Mouse (Mus musculus): ENCODE data around the gene Vsnl1. TPM values are rescaled to one million over a fixed set of nuclear protein-coding genes. Genes with fewer than 3 reads are reported as not detected.

Vsnl1 gene
- polyA plus RNA-seq, 1 experiment from 2014 or later: 5.9 TPM

DNA sequence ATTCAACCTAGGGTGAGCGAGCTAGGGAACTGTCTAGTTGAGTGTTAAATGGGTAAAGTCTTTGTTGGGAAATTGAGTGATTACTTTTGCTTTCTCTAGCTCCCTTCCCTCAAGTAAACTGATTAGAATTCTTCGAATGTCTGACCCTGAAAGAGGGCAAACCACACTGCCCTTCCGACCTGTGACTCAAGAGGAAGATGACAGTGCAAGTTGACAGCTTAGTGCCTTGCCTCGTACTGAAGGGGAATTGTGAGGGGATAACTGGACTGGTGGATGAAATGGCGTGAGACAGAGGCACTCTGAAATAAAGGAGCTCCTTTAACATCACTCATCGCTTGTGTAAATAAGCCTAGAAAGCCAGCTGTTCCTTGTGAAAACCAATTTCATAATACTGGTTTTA is 118.7 kb downstream of the Vsnl1 start:
- no peaks in the 10 kb centered on the region for H3K27me3 ChIP-seq

DNA sequence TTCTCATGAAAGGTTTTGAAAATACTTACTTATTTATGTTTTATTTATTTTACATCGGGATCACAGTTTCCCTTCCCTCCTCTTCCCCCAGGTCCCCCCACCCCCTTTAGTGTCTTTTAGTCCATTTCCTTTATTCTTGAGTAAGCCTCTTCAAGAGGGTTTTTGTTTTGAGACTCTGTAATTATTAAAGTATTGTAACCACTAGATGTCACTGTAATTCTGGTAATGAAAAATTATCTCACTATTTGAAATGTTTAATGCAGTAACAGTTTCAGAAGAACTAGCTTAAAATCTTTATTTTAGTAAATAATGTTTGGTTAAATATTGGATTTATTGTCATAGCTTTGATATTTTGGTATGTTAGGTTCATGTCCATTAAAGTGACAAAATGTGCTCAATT is 122.6 kb downstream of the Vsnl1 start:
- Histone ChIP-seq H3K27ac (no peak overlapping the region), H3K4me3 (no peak overlapping the region), H3K4me2 (no peak overlapping the region), H3K9ac (no peak overlapping the region), H3K4me1 (no peaks in the 10 kb centered on the region), H3K36me3 (peaks cover 47% of the 10 kb centered on the region), H3K27me3 (no peaks in the 10 kb centered on the region), H3K9me3 (no peaks in the 10 kb centered on the region)
- 50% methylated on average over 1 of the region's 1 CpGs for WGBS
- ATAC-seq (ENCODE audit: borderline replicate concordance, extremely low read depth, low FRiP score, low TSS enrichment): no peak

More for the DNA sequence above, 118.7 kb downstream of the Vsnl1 start:
- no peak for ATAC-seq (ENCODE audit: borderline replicate concordance, extremely low read depth, low FRiP score, low TSS enrichment)
- WGBS: 29% methylated on average over 6 of the region's 6 CpGs
- no peak overlapping the region for H3K4me3 ChIP-seq
- no peaks in the 10 kb centered on the region for H3K4me1 ChIP-seq
- no peaks in the 10 kb centered on the region for H3K9me3 ChIP-seq
- H3K36me3 ChIP-seq: peaks cover 36% of the 10 kb centered on the region
- no peak overlapping the region for H3K9ac ChIP-seq
- H3K4me2 ChIP-seq: no peak overlapping the region
- H3K27ac ChIP-seq: no peak overlapping the region

DNA sequence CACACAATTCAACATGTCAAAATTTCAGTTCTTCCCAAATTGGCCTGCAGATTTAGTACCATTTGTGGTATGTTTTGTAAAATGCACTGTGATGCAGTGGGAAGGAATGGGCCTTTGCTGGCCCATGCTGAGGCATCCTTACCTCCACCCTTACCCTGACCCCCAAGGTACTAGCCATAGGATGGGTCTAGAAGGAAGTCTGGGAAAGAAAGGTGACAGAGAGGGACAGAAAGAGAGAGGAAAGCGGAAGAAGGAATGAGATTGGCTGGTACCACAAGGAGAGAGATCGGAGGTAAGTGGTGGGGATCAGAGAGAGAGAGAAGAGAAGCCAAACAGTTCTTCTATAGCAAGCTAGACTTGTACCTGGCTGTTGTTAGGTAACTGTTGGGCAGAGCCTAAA is 125.3 kb downstream of the Vsnl1 start:
- no peak overlapping the region for H3K4me3 ChIP-seq
- no peaks in the 10 kb centered on the region for H3K9me3 ChIP-seq
- ATAC-seq (ENCODE audit: borderline replicate concordance, extremely low read depth, low FRiP score, low TSS enrichment): no peak
- no peaks in the 10 kb centered on the region for H3K4me1 ChIP-seq
- no peaks in the 10 kb centered on the region for H3K27me3 ChIP-seq
- H3K4me2 ChIP-seq: no peak overlapping the region
- no peak overlapping the region for H3K9ac ChIP-seq
- H3K27ac ChIP-seq: no peak overlapping the region
- H3K36me3 ChIP-seq: peaks cover 53% of the 10 kb centered on the region
- 93% methylated on average over 2 of the region's 2 CpGs for WGBS

- 84% methylated on average over 8 of the region's 8 CpGs for WGBS
- H3K27ac ChIP-seq: no peak overlapping the region
- no peak overlapping the region for H3K4me3 ChIP-seq
- H3K4me2 ChIP-seq: no peak overlapping the region
- ATAC-seq (ENCODE audit: borderline replicate concordance, extremely low read depth, low FRiP score, low TSS enrichment): no peak
- no peaks in the 10 kb centered on the region for H3K4me1 ChIP-seq
- no peak overlapping the region for H3K9ac ChIP-seq
- H3K36me3 ChIP-seq: peaks cover 59% of the 10 kb centered on the region
- H3K27me3 ChIP-seq: no peaks in the 10 kb centered on the region
- H3K9me3 ChIP-seq: no peaks in the 10 kb centered on the region
Observed at GRCm38 (mm10) chr12:11306753-11307645, 129.4 kb downstream of the Vsnl1 start.

GRCm38 (mm10) chr12:11300858-11301257 is 135.6 kb downstream of the Vsnl1 start:
- no peak for ATAC-seq (ENCODE audit: borderline replicate concordance, extremely low read depth, low FRiP score, low TSS enrichment)
- 83% methylated on average over 1 of the region's 1 CpGs for WGBS

DNA sequence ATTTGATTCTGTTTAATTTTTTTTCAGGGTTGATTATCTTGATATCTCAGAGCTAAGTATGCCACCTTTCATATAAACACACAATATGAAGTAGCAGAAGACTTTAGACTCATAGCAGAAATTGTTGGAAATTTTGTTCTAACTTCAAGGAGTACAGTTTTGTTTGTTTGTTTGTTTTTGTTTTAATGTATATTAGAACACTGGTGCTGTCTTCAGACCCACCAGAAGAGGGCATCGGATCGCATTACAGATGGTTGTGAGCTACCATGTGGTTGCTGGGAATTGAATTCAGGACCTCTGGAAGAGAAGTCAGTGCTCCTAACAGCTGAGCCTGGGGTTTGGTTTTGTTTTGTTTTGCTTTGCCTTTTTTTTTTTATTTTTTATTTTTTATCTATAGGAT is 150.0 kb downstream of the Vsnl1 start:
- ATAC-seq (ENCODE audit: borderline replicate concordance, extremely low read depth, low FRiP score, low TSS enrichment): no peak
- H3K9ac ChIP-seq: no peak overlapping the region
- H3K27me3 ChIP-seq: no peaks in the 10 kb centered on the region
- H3K4me2 ChIP-seq: no peak overlapping the region
- H3K27ac ChIP-seq: no peak overlapping the region
- 96% methylated on average over 2 of the region's 2 CpGs for WGBS
- H3K4me3 ChIP-seq: no peak overlapping the region
- H3K4me1 ChIP-seq: no peaks in the 10 kb centered on the region
- H3K9me3 ChIP-seq: no peaks in the 10 kb centered on the region
- H3K36me3 ChIP-seq: peaks cover 59% of the 10 kb centered on the region

More at GRCm38 (mm10) chr12:11300858-11301257, 135.6 kb downstream of the Vsnl1 start:
- Histone ChIP-seq H3K4me2 (no peak overlapping the region), H3K36me3 (peaks cover 60% of the 10 kb centered on the region), H3K4me3 (no peak overlapping the region), H3K4me1 (no peaks in the 10 kb centered on the region), H3K27me3 (no peaks in the 10 kb centered on the region), H3K9me3 (no peaks in the 10 kb centered on the region), H3K9ac (no peak overlapping the region), H3K27ac (no peak overlapping the region)

- H3K36me3 ChIP-seq: peaks cover 64% of the 10 kb centered on the region
- 88% methylated on average over 2 of the region's 2 CpGs for WGBS
Observed at GRCm38 (mm10) chr12:11281584-11281983, 154.8 kb downstream of the Vsnl1 start.

DNA sequence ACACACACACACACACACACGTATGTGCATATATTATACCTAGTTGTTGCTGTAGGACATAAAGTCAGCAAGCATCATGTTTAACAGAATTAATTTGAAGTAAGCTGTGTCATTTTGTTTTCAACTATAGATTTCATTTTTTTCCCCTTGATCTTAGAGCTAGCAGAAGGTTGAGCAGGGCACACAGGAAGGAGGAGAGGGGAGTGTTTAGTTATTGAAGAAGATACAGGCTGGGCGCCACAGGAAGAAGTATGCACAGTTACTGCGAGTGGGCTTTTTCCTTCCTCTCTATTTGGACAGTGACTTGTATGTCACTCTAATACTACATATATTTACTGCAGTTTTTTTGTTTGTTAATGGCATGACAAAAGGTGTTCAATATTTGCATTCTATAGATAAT is 156.5 kb downstream of the Vsnl1 start:
- Histone ChIP-seq H3K9ac (no peak overlapping the region), H3K4me2 (no peak overlapping the region), H3K9me3 (no peaks in the 10 kb centered on the region), H3K27me3 (no peaks in the 10 kb centered on the region), H3K4me1 (no peaks in the 10 kb centered on the region), H3K27ac (no peak overlapping the region), H3K36me3 (peaks cover 55% of the 10 kb centered on the region), H3K4me3 (no peak overlapping the region)
- whole genome bisulfite sequencing: 84% methylated on average over 3 of the region's 3 CpGs
- no peak for ATAC-seq (ENCODE audit: borderline replicate concordance, extremely low read depth, low FRiP score, low TSS enrichment)

More at GRCm38 (mm10) chr12:11281584-11281983, 154.8 kb downstream of the Vsnl1 start:
- Histone ChIP-seq H3K27me3 (no peaks in the 10 kb centered on the region), H3K4me1 (no peaks in the 10 kb centered on the region), H3K4me2 (no peak overlapping the region), H3K27ac (no peak overlapping the region), H3K9me3 (no peaks in the 10 kb centered on the region), H3K4me3 (no peak overlapping the region), H3K9ac (no peak overlapping the region)
- ATAC-seq (ENCODE audit: borderline replicate concordance, extremely low read depth, low FRiP score, low TSS enrichment): no peak

DNA sequence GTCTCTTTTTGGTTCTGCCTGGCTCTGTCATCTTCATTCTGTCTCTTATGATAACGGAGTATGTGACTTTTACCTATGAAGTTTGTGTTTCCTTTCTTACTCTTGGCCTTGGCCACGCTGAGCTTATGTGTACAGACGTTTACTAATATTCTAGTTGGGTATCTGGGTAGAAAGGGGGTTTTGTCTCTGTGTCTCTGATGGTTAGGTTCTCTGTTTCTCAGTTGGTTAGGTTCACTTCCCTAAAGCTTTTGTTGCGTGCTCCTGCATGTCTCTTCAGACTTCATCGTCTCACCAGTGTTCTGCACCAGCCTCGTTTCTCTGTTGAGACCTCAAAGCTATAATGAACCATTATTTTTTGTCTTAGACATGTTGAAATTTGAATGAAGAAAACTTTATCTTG is 159.2 kb downstream of the Vsnl1 start:
- H3K4me3 ChIP-seq: no peak overlapping the region
- H3K9me3 ChIP-seq: no peaks in the 10 kb centered on the region
- H3K27me3 ChIP-seq: no peaks in the 10 kb centered on the region
- H3K4me1 ChIP-seq: no peaks in the 10 kb centered on the region
- WGBS: 91% methylated on average over 6 of the region's 6 CpGs
- H3K4me2 ChIP-seq: no peak overlapping the region
- no peak overlapping the region for H3K9ac ChIP-seq
- peaks cover 56% of the 10 kb centered on the region for H3K36me3 ChIP-seq
- ATAC-seq (ENCODE audit: borderline replicate concordance, extremely low read depth, low FRiP score, low TSS enrichment): no peak
- no peak overlapping the region for H3K27ac ChIP-seq

DNA sequence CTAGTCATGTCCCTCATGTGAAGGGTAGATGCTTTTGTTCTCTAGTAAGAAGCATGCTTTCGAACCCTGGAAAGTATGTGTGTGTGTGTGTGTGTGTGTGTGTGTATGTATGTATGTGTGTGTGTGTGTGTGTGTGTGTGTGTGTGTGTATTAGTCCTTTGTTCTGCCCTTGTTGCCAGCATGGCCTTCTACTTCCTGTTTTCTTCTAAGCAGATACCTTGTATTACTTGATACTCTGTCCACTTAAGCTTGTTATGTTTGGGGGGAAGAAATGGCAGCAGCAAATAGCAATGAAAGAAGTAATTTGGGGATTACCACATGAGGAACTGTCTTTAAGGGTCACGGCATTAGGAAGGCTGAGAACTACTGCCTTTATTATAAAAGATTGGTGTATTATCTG is 159.8 kb downstream of the Vsnl1 start:
- Histone ChIP-seq H3K27me3 (no peaks in the 10 kb centered on the region), H3K27ac (no peak overlapping the region), H3K36me3 (peaks cover 54% of the 10 kb centered on the region), H3K9ac (no peak overlapping the region), H3K4me1 (no peaks in the 10 kb centered on the region), H3K9me3 (no peaks in the 10 kb centered on the region), H3K4me2 (no peak overlapping the region), H3K4me3 (no peak overlapping the region)
- no peak for ATAC-seq (ENCODE audit: borderline replicate concordance, extremely low read depth, low FRiP score, low TSS enrichment)
- 89% methylated on average over 2 of the region's 2 CpGs for WGBS
